Mouse (Mus musculus) intestine, embryonic 16.5 days (tissue): Measurements from ENCODE around the gene Tbxa2r. TPM values are rescaled to one million over a fixed set of nuclear protein-coding genes. Genes with fewer than 3 reads are reported as not detected.

Experiments
- ATAC-seq: fragments of 200-750 bp; cut with Nextera tagmentation; 2 replicates; pipeline ENCODE4 v1.8.0; 2017; ENCODE audit warnings: moderate TSS enrichment, moderate library complexity
- H3K27ac ChIP-seq: fragments of 300-500 bp; sonication (generic); 2 replicates; pipeline ENCODE4 v1.5.1; 2014; ENCODE audit warnings: mild to moderate bottlenecking, low read length
- H3K27me3 ChIP-seq: fragments of 300-500 bp; sonication (generic); replicated peaks from 2 replicates; pipeline ENCODE4 v1.6.1; 2014; ENCODE audit warnings: low read length, control low read depth, mixed read lengths; ENCODE audit not compliant: control insufficient read depth, insufficient read depth
- H3K36me3 ChIP-seq: fragments of 300-500 bp; sonication (generic); 2 replicates; pipeline ENCODE4 v1.6.1; 2014; ENCODE audit warnings: low read length, control low read depth; ENCODE audit not compliant: control insufficient read depth, insufficient read depth
- H3K4me1 ChIP-seq: fragments of 300-500 bp; sonication (generic); 2 replicates; pipeline ENCODE4 v1.6.1; 2014; ENCODE audit warnings: low read length, control low read depth, mixed read lengths; ENCODE audit not compliant: control insufficient read depth, insufficient read depth
- H3K4me2 ChIP-seq: fragments of 300-500 bp; sonication (generic); 2 replicates; pipeline ENCODE4 v1.6.1; 2014; ENCODE audit warnings: low read depth, low read length, control low read depth
- H3K4me3 ChIP-seq: fragments of 300-500 bp; sonication (generic); 2 replicates; pipeline ENCODE4 v1.5.1; 2014; ENCODE audit warnings: mild to moderate bottlenecking, low read length
- H3K9ac ChIP-seq: fragments of 300-500 bp; sonication (generic); 2 replicates; pipeline ENCODE4 v1.6.1; 2014; ENCODE audit warnings: low read depth, low read length
- H3K9me3 ChIP-seq: fragments of 300-500 bp; sonication (generic); 2 replicates; pipeline ENCODE4 v1.6.1; 2016; ENCODE audit warnings: low read length, control low read depth; ENCODE audit not compliant: control insufficient read depth
- WGBS: fragments of 180-500 bp; shearing (Covaris S2); extraction: QIAGEN DNeasy Blood & Tissue Kit; methylation state at CpG from one replicate; pipeline ENCODE4 v1.1.7; 2014; 5-methylcytosine and 5-hydroxymethylcytosine counted together
- polyA plus RNA-seq: library from polyadenylated mRNA; unstranded; fragments of >200 nt; fragmentation: Nextera tagmentation; extraction: Ambion mirVana; gene quantifications from 2 replicates; pipeline ENCODE4 v1.2.1, GENCODE M21; 2015

Tbxa2r gene
- polyA plus RNA-seq, 1 experiment from 2014 or later = 21.2 TPM

- H3K4me1 ChIP-seq = peaks cover 26% of the 10 kb centered on the region
- H3K27ac ChIP-seq = peak overlapping the region; percentile 92
- no peak overlapping the region for H3K4me3 ChIP-seq
- peak overlapping the region; percentile 4; the same call in 1 of the 2 replicates for H3K4me2 ChIP-seq
- H3K9me3 ChIP-seq = no peaks in the 10 kb centered on the region
- ATAC-seq = peak; percentile 56
- 45% methylated on average over 19 of the region's 19 CpGs for WGBS
- peak overlapping the region; percentile 48 for H3K9ac ChIP-seq
- no peaks in the 10 kb centered on the region for H3K36me3 ChIP-seq
- H3K27me3 ChIP-seq = peaks cover 9% of the 10 kb centered on the region; the same call in 1 of the 2 replicates
Observed at GRCm38 (mm10) chr10:81335393-81336340, 7.1 kb downstream of the Tbxa2r start.

GRCm38 (mm10) chr10:81336558-81336957 is 8.0 kb downstream of the Tbxa2r start:
- Histone ChIP-seq H3K36me3 (no peaks in the 10 kb centered on the region), H3K4me2 (no peak overlapping the region), H3K9me3 (no peaks in the 10 kb centered on the region), H3K4me3 (no peak overlapping the region), H3K4me1 (peaks cover 32% of the 10 kb centered on the region), H3K9ac (peak overlapping the region; percentile 37), H3K27me3 (peaks cover 9% of the 10 kb centered on the region; the same call in 1 of the 2 replicates), H3K27ac (peak overlapping the region; percentile 83)
- 91% methylated on average over 4 of the region's 4 CpGs for WGBS
- no peak for ATAC-seq

DNA sequence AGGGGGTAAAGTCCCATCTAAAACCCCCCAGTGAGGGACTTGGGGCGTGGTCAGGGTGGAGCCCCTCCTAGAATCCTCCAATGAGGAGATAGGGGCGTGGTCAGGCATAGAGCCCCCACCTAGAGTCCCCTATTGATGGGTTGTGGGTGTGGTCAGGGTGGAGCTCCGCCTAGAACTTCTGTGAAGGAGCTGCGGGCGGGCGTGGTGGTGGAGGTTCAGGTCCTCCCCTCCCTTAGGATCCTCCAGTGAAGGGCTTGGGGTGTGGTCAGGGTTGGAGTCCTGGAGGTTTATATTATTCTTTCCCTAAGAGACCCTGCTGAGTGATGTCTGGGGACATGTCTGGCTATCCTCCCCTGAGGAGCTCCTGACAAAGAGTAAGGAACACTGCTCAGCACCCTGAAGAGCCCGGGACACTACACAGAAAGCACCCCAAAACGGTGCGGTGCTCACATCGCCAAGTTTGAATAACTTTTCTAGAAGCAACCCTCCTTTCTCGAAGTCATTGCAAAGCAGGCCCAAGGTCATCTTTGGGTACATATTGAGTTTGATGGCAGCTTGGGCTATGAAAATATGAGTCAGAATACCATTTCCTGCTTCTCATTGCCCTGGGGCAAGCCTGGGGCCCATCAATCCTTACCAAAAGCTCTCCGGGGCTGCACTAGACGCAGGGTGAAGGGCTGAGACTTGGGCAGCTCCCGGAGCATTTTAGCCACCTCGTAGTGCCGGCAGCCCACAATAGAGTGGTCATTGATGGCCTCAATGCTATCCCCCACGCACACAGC is 12.2 kb downstream of the Tbxa2r start:
- Histone ChIP-seq H3K4me2 (no peak overlapping the region), H3K4me1 (peaks cover 26% of the 10 kb centered on the region), H3K9me3 (no peaks in the 10 kb centered on the region), H3K27ac (no peak overlapping the region), H3K9ac (no peak overlapping the region), H3K4me3 (no peak overlapping the region), H3K36me3 (no peaks in the 10 kb centered on the region), H3K27me3 (peaks cover 13% of the 10 kb centered on the region; the same call in 1 of the 2 replicates)
- WGBS = 43% methylated on average over 17 of the region's 17 CpGs
- ATAC-seq = no peak

GRCm38 (mm10) chr10:81341333-81341949 is 12.9 kb downstream of the Tbxa2r start:
- 36% methylated on average over 16 of the region's 16 CpGs for WGBS
- peaks cover 13% of the 10 kb centered on the region; the same call in 1 of the 2 replicates for H3K27me3 ChIP-seq

GRCm38 (mm10) chr10:81342686-81343505 is 14.4 kb downstream of the Tbxa2r start, which contains the start of gene Gipc3:
Gene Gipc3, minus strand, starts transcription at chr10:81343266.
- Histone ChIP-seq H3K27me3 (peaks cover 13% of the 10 kb centered on the region; the same call in 1 of the 2 replicates), H3K36me3 (no peaks in the 10 kb centered on the region), H3K4me2 (peak within 1 kb of the TSS; percentile 96), H3K9ac (peak within 1 kb of the TSS; percentile 76), H3K27ac (no peak within 1 kb of the TSS), H3K9me3 (no peaks in the 10 kb centered on the region), H3K4me3 (peak within 1 kb of the TSS; percentile 60), H3K4me1 (peaks cover 32% of the 10 kb centered on the region)
- no peak for ATAC-seq
- 3% methylated on average over 64 of the region's 67 CpGs for WGBS

More at GRCm38 (mm10) chr10:81341333-81341949, 12.9 kb downstream of the Tbxa2r start:
- H3K9ac ChIP-seq = no peak overlapping the region
- no peaks in the 10 kb centered on the region for H3K36me3 ChIP-seq
- ATAC-seq = no peak
- H3K9me3 ChIP-seq = no peaks in the 10 kb centered on the region
- H3K27ac ChIP-seq = no peak overlapping the region
- peaks cover 21% of the 10 kb centered on the region for H3K4me1 ChIP-seq
- no peak overlapping the region for H3K4me3 ChIP-seq
- no peak overlapping the region for H3K4me2 ChIP-seq

- no peaks in the 10 kb centered on the region for H3K9me3 ChIP-seq
- H3K27me3 ChIP-seq = peaks cover 13% of the 10 kb centered on the region; the same call in 1 of the 2 replicates
- H3K4me2 ChIP-seq = no peak overlapping the region
- H3K4me1 ChIP-seq = peaks cover 45% of the 10 kb centered on the region
- H3K27ac ChIP-seq = no peak overlapping the region
- WGBS = 53% methylated on average over 8 of the region's 8 CpGs
- ATAC-seq = no peak
- H3K9ac ChIP-seq = no peak overlapping the region
- H3K36me3 ChIP-seq = no peaks in the 10 kb centered on the region
- no peak overlapping the region for H3K4me3 ChIP-seq
Observed at GRCm38 (mm10) chr10:81344421-81345161, 16.1 kb downstream of the Tbxa2r start.

DNA sequence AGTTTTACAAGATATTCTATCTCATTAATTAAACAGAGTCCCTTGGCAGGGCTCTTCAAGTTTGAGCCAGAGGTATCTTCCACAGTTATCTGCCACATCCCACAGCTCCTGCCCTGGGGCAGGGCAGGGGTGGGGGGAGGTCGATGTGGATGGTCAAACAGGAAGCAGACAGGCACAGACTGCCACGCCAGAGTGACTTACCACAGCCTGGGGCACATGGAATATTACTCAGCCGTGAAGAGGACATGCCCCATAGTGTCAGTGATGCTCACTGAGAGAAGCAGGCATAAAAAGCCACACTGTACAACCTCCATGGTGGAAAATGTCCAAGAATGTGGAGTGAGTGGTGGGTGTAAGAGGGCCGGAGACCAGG is 16.6 kb downstream of the Tbxa2r start:
- Histone ChIP-seq H3K9me3 (no peaks in the 10 kb centered on the region), H3K27ac (no peak overlapping the region), H3K27me3 (peaks cover 13% of the 10 kb centered on the region; the same call in 1 of the 2 replicates), H3K36me3 (no peaks in the 10 kb centered on the region), H3K4me2 (no peak overlapping the region), H3K9ac (no peak overlapping the region), H3K4me1 (peaks cover 47% of the 10 kb centered on the region), H3K4me3 (no peak overlapping the region)
- ATAC-seq = no peak
- whole genome bisulfite sequencing = 90% methylated on average over 4 of the region's 4 CpGs

GRCm38 (mm10) chr10:81346453-81347067 is 18.0 kb downstream of the Tbxa2r start:
- peak overlapping the region; percentile 69 for H3K27ac ChIP-seq
- WGBS = 13% methylated on average over 55 of the region's 55 CpGs

More at GRCm38 (mm10) chr10:81346453-81347067, 18.0 kb downstream of the Tbxa2r start:
- H3K4me1 ChIP-seq = peaks cover 37% of the 10 kb centered on the region
- H3K9me3 ChIP-seq = no peaks in the 10 kb centered on the region
- H3K36me3 ChIP-seq = no peaks in the 10 kb centered on the region
- peak overlapping the region; percentile 60 for H3K9ac ChIP-seq
- H3K4me2 ChIP-seq = peak overlapping the region; percentile 68
- peaks cover 13% of the 10 kb centered on the region; the same call in 1 of the 2 replicates for H3K27me3 ChIP-seq
- H3K4me3 ChIP-seq = peak overlapping the region; percentile 45
- peak; percentile 14 for ATAC-seq
